7 mouse cellular contexts compared by ENCODE assay signal in the genomic region with DNA sequence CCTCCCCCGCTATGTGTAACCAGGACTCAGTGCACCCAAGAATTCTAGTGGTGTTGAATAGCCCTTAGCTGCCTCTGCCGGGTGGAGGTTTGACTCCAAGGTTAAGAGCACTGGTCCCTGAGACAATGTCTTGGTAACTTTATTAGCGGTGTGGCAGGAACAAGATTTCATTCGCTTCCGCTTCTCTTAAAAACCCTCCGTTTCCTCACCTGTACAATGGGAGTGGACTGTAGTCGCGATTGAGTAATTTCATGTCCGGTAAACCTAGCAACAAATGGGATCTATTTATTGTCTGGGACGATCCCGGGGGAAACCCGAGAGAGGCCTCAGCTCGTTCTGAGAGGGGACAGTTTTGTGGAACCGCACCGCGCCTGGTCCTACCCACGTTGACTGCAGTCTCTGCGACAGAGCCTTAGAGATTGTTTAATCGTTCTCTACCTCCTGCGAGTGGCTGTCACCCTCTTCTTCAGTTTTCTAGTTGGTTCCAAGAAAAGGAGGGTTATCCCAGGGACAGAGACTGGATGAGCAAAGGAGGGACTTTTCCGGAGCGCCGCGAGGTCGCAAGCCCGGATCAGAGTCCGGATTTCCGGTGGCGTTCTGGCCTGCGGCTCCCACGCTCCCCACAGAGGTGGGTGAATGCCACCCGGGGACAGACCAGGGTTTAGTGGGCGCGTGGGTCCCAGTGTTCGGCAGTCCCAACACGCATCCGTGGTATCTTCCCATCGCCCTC. TPM values are rescaled to one million over a fixed set of nuclear protein-coding genes. Genes with fewer than 3 reads are reported as not detected.
A peak's percentile ranks its signal among the peaks of the same experiment; 100 is the strongest.
DNase-seq lines count a peak whose midpoint lies in the region; ATAC-seq and TF ChIP-seq lines count a peak whose summit lies in the region.

No protein-coding gene starts in this region.

- H3K4me3 ChIP-seq in heart, embryonic 11.5 days (ENCODE audit: low read depth, low read length): peak overlapping the region; percentile 50
- peak overlapping the region; percentile 28 for H3K4me3 ChIP-seq in kidney, postnatal 0 days (replicated peaks; ENCODE audit: low read depth, low read length)
- peak overlapping the region; percentile 37 for H3K4me3 ChIP-seq in midbrain, embryonic 12.5 days

- no peak overlapping the region for H3K27ac ChIP-seq in heart, embryonic 11.5 days (ENCODE audit: low read depth, low read length)
- no peak overlapping the region for H3K27ac ChIP-seq in kidney, postnatal 0 days
- no peak overlapping the region for H3K27ac ChIP-seq in midbrain, embryonic 12.5 days (replicated peaks)

- H3K27me3 ChIP-seq in heart, embryonic 11.5 days (ENCODE audit: control insufficient read depth, insufficient read depth, low read length): peaks cover 38% of the 10 kb centered on the region
- peaks cover 12% of the 10 kb centered on the region for H3K27me3 ChIP-seq in kidney, postnatal 0 days (ENCODE audit: insufficient read depth, low read length)
- peaks cover 63% of the 10 kb centered on the region for H3K27me3 ChIP-seq in midbrain, embryonic 12.5 days

- no peak for ATAC-seq in heart, embryonic 11.5 days (replicated peaks; ENCODE audit: insufficient number of reproducible peaks, low FRiP score, low TSS enrichment)
- no peak for ATAC-seq in kidney, postnatal 0 days (replicated peaks; ENCODE audit: low FRiP score, low read depth)
- no peak for ATAC-seq in midbrain, embryonic 12.5 days (ENCODE audit: low FRiP score, low read depth)

- H3K36me3 ChIP-seq in heart, embryonic 11.5 days (ENCODE audit: control insufficient read depth, insufficient read depth, low read length): no peaks in the 10 kb centered on the region
- no peaks in the 10 kb centered on the region for H3K36me3 ChIP-seq in kidney, postnatal 0 days (ENCODE audit: insufficient read depth, low read length)
- H3K36me3 ChIP-seq in midbrain, embryonic 12.5 days: no peaks in the 10 kb centered on the region

- peaks cover 17% of the 10 kb centered on the region for H3K4me1 ChIP-seq in heart, embryonic 11.5 days (ENCODE audit: control insufficient read depth, insufficient read depth, low read length)
- H3K4me1 ChIP-seq in kidney, postnatal 0 days (replicated peaks; ENCODE audit: insufficient read depth, low read length): peaks cover 17% of the 10 kb centered on the region
- peaks cover 28% of the 10 kb centered on the region for H3K4me1 ChIP-seq in midbrain, embryonic 12.5 days

- peak overlapping the region; percentile 88 for H3K4me2 ChIP-seq in heart, embryonic 11.5 days
- peak overlapping the region; percentile 58 for H3K4me2 ChIP-seq in kidney, postnatal 0 days (ENCODE audit: low read length)
- peak overlapping the region; percentile 54 for H3K4me2 ChIP-seq in midbrain, embryonic 12.5 days (replicated peaks)

- no peak for TF ChIP-seq CTCF in kidney, postnatal 0 days (IDR thresholded peaks at IDR 0.05; ENCODE audit: low read depth)

- H3K9me3 ChIP-seq in heart, embryonic 11.5 days (replicated peaks; ENCODE audit: control insufficient read depth, low read length): no peaks in the 10 kb centered on the region
- H3K9me3 ChIP-seq in kidney, postnatal 0 days (replicated peaks; ENCODE audit: low read length): no peaks in the 10 kb centered on the region
- H3K9me3 ChIP-seq in midbrain, embryonic 12.5 days: no peaks in the 10 kb centered on the region

- peak overlapping the region; percentile 63 for H3K9ac ChIP-seq in heart, embryonic 11.5 days (ENCODE audit: low read depth, low read length)
- H3K9ac ChIP-seq in kidney, postnatal 0 days (ENCODE audit: low read depth, low read length): no peak overlapping the region
- H3K9ac ChIP-seq in midbrain, embryonic 12.5 days (replicated peaks): peak overlapping the region; percentile 39

- peak; percentile 28 for DNase-seq in ES-CJ7 (ENCODE audit: low read depth, low spot score)
- DNase-seq in adrenal gland, postnatal 36 days: peak; percentile 44 to 57
- DNase-seq in kidney, postnatal 0 days (ENCODE audit: low spot score): no peak
- no peak for DNase-seq in left cerebral cortex, adult 8-10 months (ENCODE audit: low spot score in 2 of 2)
- DNase-seq in c-Kit-positive CD71-positive TER-119-positive erythroid progenitor cells, embryonic 14.5 days (ENCODE audit: low spot score): no peak

- WGBS in heart, embryonic 11.5 days (ENCODE audit: insufficient replicate concordance): under 1% methylated on average over 38 of the region's 38 CpGs
- WGBS in kidney, postnatal 0 days: 7% methylated on average over 38 of the region's 38 CpGs
- under 1% methylated on average over 38 of the region's 38 CpGs for WGBS in midbrain, embryonic 12.5 days

RNA-seq across cellular contexts. Expression of gene Ebf1, which starts 4.3 kb away (rescaled TPM):
- total RNA-seq in adrenal gland, postnatal 36 days (2021): 10 to 100 TPM; 16.8 to 30.3 TPM
- polyA plus RNA-seq in heart, embryonic 11.5 days (2014; fragmentation: Nextera tagmentation; extraction: Ambion mirVana): 14.5 and 16.1 TPM in 2 replicates
- polyA plus RNA-seq in kidney, postnatal 0 days (2015; fragmentation: Nextera tagmentation; extraction: Ambion mirVana): 18.5 and 19.6 TPM in 2 replicates
- polyA plus RNA-seq in midbrain, embryonic 12.5 days (2016; fragmentation: Nextera tagmentation; extraction: Ambion mirVana): 89.4 and 89.6 TPM in 2 replicates
- total RNA-seq in left cerebral cortex, adult 8-10 months (2022): 1 to 10 TPM; 4.4 to 5.8 (median 4.9) TPM

Comparison
In these comparisons a context has a peak if more than half of its experiments do, and no peak if none do; other contexts are left out.
1. DNase-seq: peak in ES-CJ7 (single experiment) and adrenal gland, postnatal 36 days (2 of 2); none in kidney, postnatal 0 days (single experiment), left cerebral cortex, adult 8-10 months (0 of 2) and c-Kit-positive CD71-positive TER-119-positive erythroid progenitor cells, embryonic 14.5 days (single experiment).
2. Peak in every context shown above with its lines, with median percentiles within 50 percentile points of each other: H3K4me2 ChIP-seq and H3K4me3 ChIP-seq.